Comparison of ENCODE assay signal across 25 mouse cellular contexts in genomic region chr2:118495024-118495423, GRCm38 (mm10). TPM values are rescaled to one million over a fixed set of nuclear protein-coding genes. Genes with fewer than 3 reads are reported as not detected.
DNase-seq lines count a peak whose midpoint lies in the region; ATAC-seq and TF ChIP-seq lines count a peak whose summit lies in the region.
"Had no signal": no experiment of that assay in that cellular context is flagged by ENCODE, and none has a peak within 500 bp of the region (broad histone marks: within the 10 kb centered on the region; RNA-seq: fewer than 3 reads in every experiment).

No protein-coding gene starts in this region.

- no peaks in the 10 kb centered on the region for H3K27me3 ChIP-seq in liver, postnatal 0 days (ENCODE audit: insufficient read depth, low read length)
- H3K27me3 ChIP-seq in liver, embryonic 12.5 days (replicated peaks), result 0 out of 2 replicates have a peak, but pooled peaks cover 3% of the 10 kb centered on the region
- H3K27me3 ChIP-seq: embryonic facial prominence, embryonic 13.5 days; hindbrain, embryonic 15.5 days; intestine, embryonic 15.5 days; Patski had no signal

- H3K36me3 ChIP-seq in liver, postnatal 0 days (replicated peaks; ENCODE audit: insufficient read depth, low read length), result no peaks in the 10 kb centered on the region
- no peaks in the 10 kb centered on the region for H3K36me3 ChIP-seq in liver, embryonic 12.5 days
- H3K36me3 ChIP-seq: embryonic facial prominence, embryonic 13.5 days; G1E; heart, embryonic 10.5 days; hindbrain, embryonic 15.5 days; intestine, embryonic 15.5 days had no signal

- H3K4me3 ChIP-seq in liver, postnatal 0 days (ENCODE audit: low read depth, low read length), result no peak overlapping the region
- no peak overlapping the region for H3K4me3 ChIP-seq in liver, embryonic 12.5 days
- H3K4me3 ChIP-seq: embryonic facial prominence, embryonic 13.5 days; erythroblast, embryonic 14.5 days; heart, embryonic 10.5 days; hindbrain, embryonic 15.5 days; intestine, embryonic 15.5 days; myocyte had no signal

- no peak overlapping the region for H3K4me2 ChIP-seq in liver, postnatal 0 days (ENCODE audit: low read depth, low read length)
- H3K4me2 ChIP-seq in liver, embryonic 12.5 days, result no peak overlapping the region
- H3K4me2 ChIP-seq: embryonic facial prominence, embryonic 13.5 days; hindbrain, embryonic 15.5 days; intestine, embryonic 15.5 days had no signal

- ATAC-seq in CD4-positive, CD25-positive, alpha-beta regulatory T cell, adult 4 months, result no peak
- ATAC-seq in liver, postnatal 0 days, result no peak
- ATAC-seq in liver, embryonic 12.5 days, result no peak
- ATAC-seq: forebrain, embryonic 14.5 days; intestine, embryonic 15.5 days; midbrain, embryonic 16.5 days; Patski had no signal

- no peak overlapping the region for H3K9ac ChIP-seq in liver, postnatal 0 days (replicated peaks)
- no peak overlapping the region for H3K9ac ChIP-seq in liver, embryonic 12.5 days
- H3K9ac ChIP-seq: embryonic facial prominence, embryonic 13.5 days; hindbrain, embryonic 15.5 days; intestine, embryonic 15.5 days had no signal

- no peak for TF ChIP-seq CTCF in liver, postnatal 0 days (IDR thresholded peaks at IDR 0.05; ENCODE audit: low read depth)

- WGBS in liver, postnatal 0 days (ENCODE audit: insufficient replicate concordance), result 59% methylated on average over 9 of the region's 9 CpGs
- 57% methylated on average over 9 of the region's 9 CpGs for WGBS in liver, embryonic 12.5 days (ENCODE audit: insufficient replicate concordance)

- H3K9me3 ChIP-seq in liver, postnatal 0 days (ENCODE audit: low read length), result no peaks in the 10 kb centered on the region
- H3K9me3 ChIP-seq in liver, embryonic 12.5 days (replicated peaks), result no peaks in the 10 kb centered on the region
- H3K9me3 ChIP-seq: embryonic facial prominence, embryonic 13.5 days; G1E; heart, embryonic 10.5 days; hindbrain, embryonic 15.5 days; intestine, embryonic 15.5 days had no signal

- DNase-seq in CD4-positive, CD25-positive, alpha-beta regulatory T cell, adult 2 months (ENCODE audit: low read depth, low spot score), result peak; percentile 29
- peak; percentile 9 for DNase-seq in liver, postnatal 0 days
- DNase-seq in naive thymus-derived CD4-positive, alpha-beta T cell, adult 2 months (ENCODE audit: low read depth), result peak; percentile 29
- DNase-seq in thymus, postnatal 14 days, result peak; percentile 88
- DNase-seq in left cerebral cortex, adult 11 months (ENCODE audit: low spot score), result no peak
- DNase-seq in adrenal gland, adult 8-10 months, result no peak
- DNase-seq: cerebellum, adult 18-20 months; cerebellum, postnatal 14 days; heart, postnatal 36 days; kidney, adult 8-10 months; kidney, postnatal 10 days; lung, adult 18-20 months; lung, postnatal 36 days had no signal

- no peak for TF ChIP-seq EP300 in liver, postnatal 0 days (IDR thresholded peaks at IDR 0.05; ENCODE audit: low read depth)

- H3K4me1 ChIP-seq in liver, postnatal 0 days (ENCODE audit: insufficient read depth), result peaks cover 21% of the 10 kb centered on the region
- peaks cover 16% of the 10 kb centered on the region for H3K4me1 ChIP-seq in liver, embryonic 12.5 days

- H3K27ac ChIP-seq in liver, postnatal 0 days (ENCODE audit: low read depth), result no peak overlapping the region
- no peak overlapping the region for H3K27ac ChIP-seq in liver, embryonic 12.5 days
- H3K27ac ChIP-seq: embryonic facial prominence, embryonic 13.5 days; heart, embryonic 10.5 days; hindbrain, embryonic 15.5 days; intestine, embryonic 15.5 days had no signal

RNA-seq across cellular contexts. Expression of gene Srp14, which starts 15.5 kb away (rescaled TPM):
- 100 to 1,000 TPM; 272 to 283 TPM for polyA plus RNA-seq in CD4-positive, CD25-positive, alpha-beta regulatory T cell, adult 4 months (2017; shearing (Covaris generic))
- 101 and 107 TPM in 2 replicates for polyA plus RNA-seq in liver, postnatal 0 days (2015; fragmentation: Nextera tagmentation; extraction: Ambion mirVana)
- 130 TPM in 2 replicates for polyA plus RNA-seq in liver, embryonic 12.5 days (2016; fragmentation: Nextera tagmentation; extraction: Ambion mirVana)
- total RNA-seq in adrenal gland, adult 8-10 months (2022), result 100 to 1,000 TPM; 238 to 265 (median 255) TPM

RNA-seq across cellular contexts. Expression of gene Bmf, which starts 54.5 kb away (rescaled TPM):
- polyA plus RNA-seq in CD4-positive, CD25-positive, alpha-beta regulatory T cell, adult 4 months (2017; shearing (Covaris generic)), result 1 to 10 TPM; 1.3 to 4.2 TPM
- polyA plus RNA-seq in liver, postnatal 0 days (2015; fragmentation: Nextera tagmentation; extraction: Ambion mirVana), result 1.3 TPM in 2 replicates
- 0.62 and 0.83 TPM in 2 replicates for polyA plus RNA-seq in liver, embryonic 12.5 days (2016; fragmentation: Nextera tagmentation; extraction: Ambion mirVana)
- 10 to 100 TPM; 13.2 to 29.5 (median 19.2) TPM for total RNA-seq in adrenal gland, adult 8-10 months (2022)
- polyA plus RNA-seq: G1E had no signal

Comparison
In these comparisons a context has a peak if more than half of its experiments do, and no peak if none do; other contexts are left out.
1. DNase-seq: peak in CD4-positive, CD25-positive, alpha-beta regulatory T cell, adult 2 months (single experiment), liver, postnatal 0 days (single experiment), naive thymus-derived CD4-positive, alpha-beta T cell, adult 2 months (single experiment) and thymus, postnatal 14 days (single experiment); none in left cerebral cortex, adult 11 months (single experiment) and adrenal gland, adult 8-10 months (single experiment).